Mouse (Mus musculus): ENCODE data around the gene Hmcn1. TPM values are rescaled to one million over a fixed set of nuclear protein-coding genes. Genes with fewer than 3 reads are reported as not detected.

Gene Hmcn1
- 2.5 and 5.2 TPM in 2 replicates for total RNA-seq (2014; rRNA removed)
- polyA plus RNA-seq (2015; fragmentation: Nextera tagmentation; extraction: Ambion mirVana): 0.76 and 1.2 TPM in 2 replicates

- 1% methylated on average over 34 of the region's 38 CpGs for WGBS
- Histone ChIP-seq H3K4me3 (ENCODE audit: low read depth, low read length) (peak within 1 kb of the TSS; percentile 45), H3K27me3 (ENCODE audit: insufficient read depth, low read length) (peaks cover 4% of the 10 kb centered on the region; the same call in 1 of the 2 replicates), H3K9me3 (ENCODE audit: low read length) (peaks cover 4% of the 10 kb centered on the region; the same call in 1 of the 2 replicates), H3K36me3 (ENCODE audit: insufficient read depth, low read length) (no peaks in the 10 kb centered on the region), H3K27ac (ENCODE audit: low read depth, low read length) (no peak within 1 kb of the TSS), H3K4me2 (ENCODE audit: low read depth, low read length, poor library complexity, severe bottlenecking) (peak within 1 kb of the TSS; percentile 97), H3K4me1 (ENCODE audit: insufficient read depth, low read length) (peaks cover 4% of the 10 kb centered on the region; the same call in 1 of the 2 replicates), H3K9ac (replicated peaks; ENCODE audit: low read length, poor library complexity, severe bottlenecking) (peak within 1 kb of the TSS; percentile 45; the same call in 1 of the 2 replicates)
- no peak for DNase-seq (ENCODE audit: low spot score)
- TF ChIP-seq CTCF (IDR thresholded peaks at IDR 0.05): peak; percentile 55
- peak; percentile 64 for ATAC-seq (ENCODE audit: low FRiP score)
These were observed at the start of gene Hmcn1 for GRCm38 (mm10) chr1:150993162-150994064. Hmcn1 (minus strand) TSS chr1:150993435.

- Histone ChIP-seq H3K9me3 (ENCODE audit: low read length) (no peaks in the 10 kb centered on the region), H3K4me1 (ENCODE audit: insufficient read depth, low read length) (no peaks in the 10 kb centered on the region), H3K36me3 (ENCODE audit: insufficient read depth, low read length) (no peaks in the 10 kb centered on the region), H3K4me3 (ENCODE audit: low read depth, low read length) (no peak overlapping the region), H3K27ac (ENCODE audit: low read depth, low read length) (no peak overlapping the region), H3K9ac (replicated peaks; ENCODE audit: low read length, poor library complexity, severe bottlenecking) (no peak overlapping the region), H3K27me3 (ENCODE audit: insufficient read depth, low read length) (no peaks in the 10 kb centered on the region), H3K4me2 (ENCODE audit: low read depth, low read length, poor library complexity, severe bottlenecking) (no peak overlapping the region)
- ATAC-seq (ENCODE audit: low FRiP score): no peak
- 49% methylated on average over 18 of the region's 18 CpGs for WGBS
- TF ChIP-seq CTCF (IDR thresholded peaks at IDR 0.05): no peak
- DNase-seq (ENCODE audit: low spot score): no peak
These were observed 47.9 kb upstream of the Hmcn1 start for GRCm38 (mm10) chr1:151040945-151041649.

- no peak overlapping the region for H3K4me2 ChIP-seq (ENCODE audit: low read depth, low read length, poor library complexity, severe bottlenecking)
- TF ChIP-seq CTCF (IDR thresholded peaks at IDR 0.05): no peak
- H3K9me3 ChIP-seq (ENCODE audit: low read length): no peaks in the 10 kb centered on the region
- DNase-seq (ENCODE audit: low spot score): no peak
- no peaks in the 10 kb centered on the region for H3K36me3 ChIP-seq (ENCODE audit: insufficient read depth, low read length)
- no peak overlapping the region for H3K4me3 ChIP-seq (ENCODE audit: low read depth, low read length)
- ATAC-seq (ENCODE audit: low FRiP score): no peak
- no peaks in the 10 kb centered on the region for H3K27me3 ChIP-seq (ENCODE audit: insufficient read depth, low read length)
- 72% methylated on average over 7 of the region's 7 CpGs for WGBS
- H3K9ac ChIP-seq (replicated peaks; ENCODE audit: low read length, poor library complexity, severe bottlenecking): no peak overlapping the region
- H3K4me1 ChIP-seq (ENCODE audit: insufficient read depth, low read length): no peaks in the 10 kb centered on the region
- no peak overlapping the region for H3K27ac ChIP-seq (ENCODE audit: low read depth, low read length)
These were observed 47.1 kb upstream of the Hmcn1 start for GRCm38 (mm10) chr1:151040290-151040689.

- no peaks in the 10 kb centered on the region for H3K36me3 ChIP-seq (ENCODE audit: insufficient read depth, low read length)
- TF ChIP-seq CTCF (IDR thresholded peaks at IDR 0.05): no peak
- 75% methylated on average over 4 of the region's 4 CpGs for WGBS
These were observed 46.0 kb upstream of the Hmcn1 start for GRCm38 (mm10) chr1:151039189-151039588.

GRCm38 (mm10) chr1:151038566-151038965 is 45.3 kb upstream of the Hmcn1 start:
- ATAC-seq (ENCODE audit: low FRiP score) (no peak), DNase-seq (ENCODE audit: low spot score) (no peak)
- TF ChIP-seq CTCF (IDR thresholded peaks at IDR 0.05): no peak
- no peaks in the 10 kb centered on the region for H3K36me3 ChIP-seq (ENCODE audit: insufficient read depth, low read length)
- no peaks in the 10 kb centered on the region for H3K9me3 ChIP-seq (ENCODE audit: low read length)
- no peak overlapping the region for H3K9ac ChIP-seq (replicated peaks; ENCODE audit: low read length, poor library complexity, severe bottlenecking)
- H3K4me3 ChIP-seq (ENCODE audit: low read depth, low read length): no peak overlapping the region
- H3K27ac ChIP-seq (ENCODE audit: low read depth, low read length): no peak overlapping the region
- no peaks in the 10 kb centered on the region for H3K4me1 ChIP-seq (ENCODE audit: insufficient read depth, low read length)
- H3K4me2 ChIP-seq (ENCODE audit: low read depth, low read length, poor library complexity, severe bottlenecking): no peak overlapping the region
- WGBS: 23% methylated on average over 8 of the region's 8 CpGs
- no peaks in the 10 kb centered on the region for H3K27me3 ChIP-seq (ENCODE audit: insufficient read depth, low read length)

More at GRCm38 (mm10) chr1:151039189-151039588, 46.0 kb upstream of the Hmcn1 start:
- no peak overlapping the region for H3K4me2 ChIP-seq (ENCODE audit: low read depth, low read length, poor library complexity, severe bottlenecking)
- DNase-seq (ENCODE audit: low spot score) (no peak), ATAC-seq (ENCODE audit: low FRiP score) (no peak)
- H3K9me3 ChIP-seq (ENCODE audit: low read length): no peaks in the 10 kb centered on the region
- no peak overlapping the region for H3K9ac ChIP-seq (replicated peaks; ENCODE audit: low read length, poor library complexity, severe bottlenecking)
- H3K27me3 ChIP-seq (ENCODE audit: insufficient read depth, low read length): no peaks in the 10 kb centered on the region
- no peak overlapping the region for H3K27ac ChIP-seq (ENCODE audit: low read depth, low read length)
- H3K4me1 ChIP-seq (ENCODE audit: insufficient read depth, low read length): no peaks in the 10 kb centered on the region
- no peak overlapping the region for H3K4me3 ChIP-seq (ENCODE audit: low read depth, low read length)
